Mouse (Mus musculus): Measurements from ENCODE around the gene Spdya.
"Not testable (repeated sequence)": the region's sequence is repeated elsewhere in the genome, so short reads cannot be mapped to it uniquely, and the experiment has no call there.

The Spdya gene

DNA sequence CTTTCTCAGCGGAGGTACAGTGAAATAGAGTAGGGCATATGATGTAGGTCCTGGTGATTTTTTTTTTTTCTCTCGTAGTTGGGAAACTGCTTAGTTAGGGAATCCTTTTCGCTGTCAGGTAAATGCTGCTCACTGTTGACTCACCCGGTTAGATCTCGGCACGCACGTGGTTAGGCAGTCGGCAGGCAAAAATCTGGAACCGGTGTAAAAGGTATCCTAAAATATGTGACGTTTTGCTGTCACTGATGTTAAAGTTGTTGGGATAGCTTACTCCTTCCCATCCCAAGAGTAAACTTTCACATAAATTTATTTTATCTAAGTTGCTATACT is 65.1 kb downstream of the Spdya start:
- in situ Hi-C loops (cut with MboI; ENCODE audit: unreplicated experiment in 2 of 2) = loop anchor here in 1 of 2 experiments (10.0 to 25.0 kb wide), 2 partner anchors 155 to 762 kb away; partner anchors contain the start of genes Gm4707 and Tgif1

- in situ Hi-C loops (cut with MboI; ENCODE audit: unreplicated experiment in 2 of 2) = loop anchor here in 1 of 2 experiments (10.0 to 25.0 kb wide), 2 partner anchors 156 to 763 kb away; partner anchors contain the start of genes Gm4707 and Tgif1
These were observed 66.1 kb downstream of the Spdya start for GRCm38 (mm10) chr17:71617974-71618373.

DNA sequence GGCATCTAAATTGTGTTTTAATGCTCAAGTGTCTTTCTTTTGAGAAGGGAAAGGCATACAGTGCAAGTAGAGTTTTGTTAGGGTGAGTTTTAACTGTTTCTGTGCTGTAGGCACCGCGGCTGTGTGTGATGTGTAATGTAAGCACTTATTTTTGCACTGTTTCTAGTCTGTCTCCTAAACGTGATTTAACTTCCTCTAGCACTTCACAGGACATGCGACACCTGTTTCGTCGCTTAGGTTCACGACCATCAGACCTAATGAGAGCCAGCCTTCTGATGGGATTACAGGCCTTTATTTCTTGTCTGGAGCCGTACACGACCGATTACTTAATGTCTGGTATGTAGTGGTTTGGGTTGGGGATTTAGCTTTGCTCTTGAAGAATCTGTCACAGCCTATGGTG is 79.9 kb downstream of the Spdya start:
- in situ Hi-C loops (cut with MboI; ENCODE audit: unreplicated experiment in 2 of 2) = no loop called here

DNA sequence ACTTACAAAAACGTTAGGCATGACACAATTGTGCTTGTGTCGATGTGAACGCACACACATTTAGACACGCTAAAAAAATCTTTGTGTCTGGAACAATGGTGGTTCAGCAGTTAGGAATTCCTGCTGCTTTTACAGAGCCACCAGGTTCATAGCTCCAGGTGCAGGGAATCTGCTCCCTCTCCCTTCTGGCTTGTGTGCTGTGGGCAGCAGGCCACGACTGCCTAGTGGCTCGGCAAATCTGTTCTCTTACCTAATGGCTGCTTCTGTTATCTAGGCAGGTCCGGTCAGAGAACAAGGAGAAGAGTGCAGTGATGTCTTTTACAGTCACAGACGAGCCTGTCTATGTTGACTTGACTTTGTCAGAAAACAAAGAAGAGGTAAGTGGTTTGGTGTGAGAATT is 81.5 kb downstream of the Spdya start:
- in situ Hi-C loops (cut with MboI; ENCODE audit: unreplicated experiment in 2 of 2) = no loop called here

DNA sequence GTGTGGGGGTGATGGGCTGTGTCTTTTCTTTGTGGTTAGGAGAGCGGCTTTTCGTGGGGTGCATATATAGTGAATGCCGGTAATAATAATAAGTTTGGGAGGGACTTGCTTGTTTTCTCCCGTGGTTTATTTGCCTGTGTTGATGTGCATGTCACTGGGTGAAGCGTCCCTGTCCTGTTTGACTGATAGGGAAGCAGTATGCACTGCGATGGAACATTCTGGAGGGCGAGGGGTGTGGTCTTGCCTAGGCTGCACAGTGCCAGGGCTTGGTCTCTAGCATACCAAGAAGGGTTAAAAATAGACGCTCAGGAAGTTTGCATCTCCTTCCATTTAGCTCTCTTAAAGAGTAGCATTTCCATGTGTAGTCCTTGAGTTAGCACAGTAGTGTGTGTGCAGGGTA is 84.9 kb downstream of the Spdya start:
- in situ Hi-C loops (cut with MboI; ENCODE audit: unreplicated experiment in 2 of 2) = no loop called here

GRCm38 (mm10) chr17:71637750-71638265 is 85.9 kb downstream of the Spdya start:
- in situ Hi-C loops (cut with MboI; ENCODE audit: unreplicated experiment in 2 of 2) = no loop called here

- in situ Hi-C loops (cut with MboI; ENCODE audit: unreplicated experiment in 2 of 2) = not testable (repeated sequence)
These were observed 87.2 kb downstream of the Spdya start for GRCm38 (mm10) chr17:71639056-71639455.
